Mouse (Mus musculus) cerebellum, adult 9-11 months (tissue): ENCODE data around the gene Cnot10.

Experiments used
- DNase-seq: peaks from one replicate; pipeline ENCODE4 v3.0.0; 2022

Cnot10 gene

GRCm38 (mm10) chr9:114543882-114544753 is 95.9 kb downstream of the Cnot10 start:
- peak; percentile 6 for DNase-seq

GRCm38 (mm10) chr9:114541279-114541741 is 98.7 kb downstream of the Cnot10 start:
- no peak for DNase-seq

- DNase-seq: no peak
Measured at GRCm38 (mm10) chr9:114538996-114539563, 100.9 kb downstream of the Cnot10 start.

- no peak for DNase-seq
Measured at GRCm38 (mm10) chr9:114536628-114537027, 103.4 kb downstream of the Cnot10 start.
